Mouse (Mus musculus) bone marrow, adult 2 months (tissue): ENCODE results near the gene Milr1. TPM values are rescaled to one million over a fixed set of nuclear protein-coding genes. Genes with fewer than 3 reads are reported as not detected.
"Not testable (repeated sequence)": the region's sequence is repeated elsewhere in the genome, so short reads cannot be mapped to it uniquely, and the experiment has no call there.

Experiments
- H3K27ac ChIP-seq: fragments of 200-500 bp; 2 replicates; pipeline ENCODE4 v1.5.1; 2012; ENCODE audit warnings: low read depth, mild to moderate bottlenecking, control low read depth, inconsistent platforms, low read length; ENCODE audit not compliant: control insufficient read depth, poor library complexity, insufficient read depth
- H3K4me1 ChIP-seq: fragments of 200-500 bp; 2 replicates; pipeline ENCODE4 v1.6.1; 2011; ENCODE audit warnings: low read length; ENCODE audit not compliant: control insufficient read depth, insufficient read depth
- H3K4me3 ChIP-seq: fragments of 200-500 bp; replicated peaks from 2 replicates; pipeline ENCODE3; 2011; ENCODE audit warnings: mild to moderate bottlenecking, low read depth, low read length, control low read depth; ENCODE audit not compliant: control insufficient read depth
- CTCF ChIP-seq: fragments of 200-500 bp; IDR thresholded peaks from 2 replicates; pipeline ENCODE4 v1.5.1; 2011; ENCODE audit warnings: low read length, control low read depth; ENCODE audit not compliant: control insufficient read depth, insufficient read depth
- POLR2A ChIP-seq: fragments of 200-500 bp; IDR thresholded peaks from 2 replicates; pipeline ENCODE4 v1.6.1; 2011; ENCODE audit warnings: low read depth, mild to moderate bottlenecking, control low read depth, low read length, borderline replicate concordance; ENCODE audit not compliant: control insufficient read depth
- WGBS: fragments of 180-500 bp; shearing (Covaris S2); methylation state at CpG from one replicate; pipeline ENCODE4 v1.1.7; 2018; 5-methylcytosine and 5-hydroxymethylcytosine counted together
- polyA plus RNA-seq: library from polyadenylated mRNA; stranded (reverse); fragments of >200 nt; gene quantifications from 2 replicates; pipeline ENCODE4 v1.2.4, GENCODE M21; 2011; ENCODE audit warnings: low replicate concordance; ENCODE audit not compliant: missing spikeins, insufficient read depth, insufficient read length

Milr1 gene
- polyA plus RNA-seq, 1 experiment, result 38.3 TPM

DNA sequence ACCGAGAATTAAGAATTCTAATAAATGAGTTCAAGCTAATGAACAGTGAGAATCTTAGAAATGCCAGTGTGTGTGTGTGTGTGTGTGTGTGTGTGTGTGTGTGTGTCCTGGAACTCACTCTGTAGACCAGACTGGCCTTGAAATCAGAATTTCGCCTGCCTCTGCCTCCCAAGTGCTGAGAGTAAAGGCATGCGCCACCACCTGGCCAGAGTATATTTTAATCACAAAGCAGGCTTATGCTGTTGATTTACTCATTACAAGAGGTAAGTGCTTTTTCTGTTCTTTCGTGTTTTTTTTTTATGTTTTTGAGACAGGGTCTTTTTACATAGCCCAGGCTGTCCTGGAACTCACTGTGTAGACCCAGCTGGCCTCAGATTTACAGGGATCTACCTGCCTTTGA is 42.8 kb downstream of the Milr1 start:
- TF ChIP-seq CTCF (peak; percentile 42; the same call in 1 of the 2 replicates), POLR2A (no peak)
- WGBS, result 67% methylated on average over 4 of the region's 4 CpGs
- Histone ChIP-seq H3K27ac (no peak overlapping the region), H3K4me1 (peaks cover 2% of the 10 kb centered on the region; the same call in 1 of the 2 replicates), H3K4me3 (no peak overlapping the region)

DNA sequence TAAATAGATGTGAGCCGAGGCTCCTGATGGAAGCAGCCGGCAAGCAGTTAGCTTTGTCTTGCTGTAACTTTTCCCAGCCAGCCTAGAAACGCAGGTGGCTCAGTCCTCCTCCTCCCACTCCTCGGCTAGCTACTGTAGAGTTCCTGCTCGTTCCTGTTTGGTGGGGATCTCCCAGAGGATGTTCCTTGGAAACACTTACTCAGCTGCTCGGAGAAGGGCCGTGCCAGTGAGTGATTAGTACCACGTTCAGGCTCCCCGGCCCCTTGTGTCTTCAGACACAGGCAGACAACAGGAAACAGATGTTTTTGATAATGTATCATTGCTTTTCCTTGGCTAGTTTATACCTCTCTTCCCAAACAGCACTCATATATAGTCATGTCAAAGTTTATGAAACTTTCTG is 44.7 kb downstream of the Milr1 start:
- Histone ChIP-seq H3K4me1 (no peaks in the 10 kb centered on the region; the same call in 1 of the 2 replicates), H3K27ac (no peak overlapping the region), H3K4me3 (no peak overlapping the region)
- 69% methylated on average over 9 of the region's 9 CpGs for WGBS
- TF ChIP-seq CTCF, result no peak
- no peak for TF ChIP-seq POLR2A

DNA sequence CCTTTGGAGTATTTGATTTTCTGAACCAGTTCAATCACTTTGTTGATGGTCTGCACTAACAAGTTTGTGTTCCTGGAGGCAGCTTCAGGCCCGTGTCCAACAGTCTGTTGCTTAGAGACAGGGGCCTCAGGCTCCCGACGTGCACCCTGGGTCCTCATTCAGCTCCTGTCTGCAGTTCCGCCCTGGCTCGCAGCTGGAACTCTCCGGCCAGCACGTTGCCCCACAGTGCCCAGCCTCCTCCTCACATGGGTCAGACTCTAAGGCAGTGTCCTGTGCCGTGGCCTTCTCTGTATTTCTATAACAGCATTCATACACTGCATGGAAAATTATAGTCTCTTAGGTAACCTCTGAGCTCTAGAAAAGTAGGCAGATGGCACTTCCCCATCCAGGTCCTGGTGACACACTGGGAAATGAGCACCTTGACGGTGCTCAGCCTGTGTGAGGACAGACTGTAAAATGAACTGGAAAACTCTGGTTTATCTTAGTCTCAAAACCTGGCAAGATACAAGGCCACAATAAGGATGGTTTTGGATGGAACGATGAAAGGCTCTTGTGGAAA is 51.1 kb downstream of the Milr1 start:
- TF ChIP-seq CTCF, result no peak
- no peak for TF ChIP-seq POLR2A
- Histone ChIP-seq H3K4me3 (no peak overlapping the region), H3K27ac (no peak overlapping the region), H3K4me1 (no peaks in the 10 kb centered on the region)
- 94% methylated on average over 10 of the region's 10 CpGs for WGBS

DNA sequence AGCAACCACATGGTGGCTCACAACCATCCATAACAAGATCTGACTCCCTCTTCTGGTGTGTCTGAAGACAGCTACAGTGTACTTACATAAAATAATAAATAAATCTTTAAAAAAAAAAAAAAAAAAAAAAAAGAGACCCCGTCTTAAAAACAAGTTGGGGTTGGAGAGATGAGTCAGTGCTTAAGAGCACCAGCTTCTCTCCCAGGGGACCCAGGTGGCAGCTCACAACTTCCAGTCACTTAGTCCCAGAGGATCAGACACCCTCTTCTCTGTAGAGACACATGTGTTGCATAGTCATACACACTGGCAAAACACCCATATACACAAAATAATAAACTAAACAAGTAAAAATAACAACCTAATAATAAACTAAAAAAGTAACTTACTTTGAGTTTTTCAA is 56.4 kb downstream of the Milr1 start:
- H3K4me1 ChIP-seq, H3K27ac ChIP-seq, H3K4me3 ChIP-seq: not testable (repeated sequence)
- WGBS, result 67% methylated on average over 1 of the region's 1 CpGs

DNA sequence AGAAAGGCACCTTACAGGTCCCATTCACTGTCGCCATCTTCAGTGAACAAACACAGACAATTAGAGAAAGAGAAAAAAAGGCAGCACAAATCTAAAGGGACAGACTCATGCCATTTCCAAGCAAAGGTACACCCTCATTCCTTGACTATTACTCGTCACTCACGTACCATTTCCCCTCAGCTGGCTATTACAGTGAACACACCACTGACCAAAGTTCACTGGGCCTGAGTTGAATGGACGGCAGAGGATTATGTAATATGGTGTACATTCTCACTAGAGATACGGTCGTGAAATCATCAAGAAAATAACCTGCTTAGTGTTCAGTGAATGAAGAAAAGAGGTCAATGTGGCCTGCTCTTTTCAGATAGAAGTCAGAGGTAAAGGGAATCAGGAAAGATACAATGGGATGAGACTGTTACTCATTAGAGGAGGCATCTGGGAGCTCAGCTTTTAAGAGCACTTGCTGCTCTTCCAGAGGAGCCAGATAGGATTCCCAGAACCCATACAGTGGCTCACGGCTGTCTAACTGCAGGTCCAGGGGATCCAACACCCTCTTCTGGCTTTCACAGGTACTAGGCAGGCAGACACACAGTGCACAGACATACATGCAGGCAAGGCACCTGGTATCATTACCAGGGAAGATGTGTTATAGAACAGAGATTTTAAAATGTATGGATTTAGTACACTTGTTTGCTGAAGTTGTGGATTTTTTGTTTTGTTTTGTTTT is 61.5 kb downstream of the Milr1 start:
- WGBS, result 88% methylated on average over 7 of the region's 7 CpGs
- no peak overlapping the region for H3K27ac ChIP-seq
- H3K4me1 ChIP-seq, result no peaks in the 10 kb centered on the region
- H3K4me3 ChIP-seq, result no peak overlapping the region
- TF ChIP-seq POLR2A (no peak), CTCF (no peak)

DNA sequence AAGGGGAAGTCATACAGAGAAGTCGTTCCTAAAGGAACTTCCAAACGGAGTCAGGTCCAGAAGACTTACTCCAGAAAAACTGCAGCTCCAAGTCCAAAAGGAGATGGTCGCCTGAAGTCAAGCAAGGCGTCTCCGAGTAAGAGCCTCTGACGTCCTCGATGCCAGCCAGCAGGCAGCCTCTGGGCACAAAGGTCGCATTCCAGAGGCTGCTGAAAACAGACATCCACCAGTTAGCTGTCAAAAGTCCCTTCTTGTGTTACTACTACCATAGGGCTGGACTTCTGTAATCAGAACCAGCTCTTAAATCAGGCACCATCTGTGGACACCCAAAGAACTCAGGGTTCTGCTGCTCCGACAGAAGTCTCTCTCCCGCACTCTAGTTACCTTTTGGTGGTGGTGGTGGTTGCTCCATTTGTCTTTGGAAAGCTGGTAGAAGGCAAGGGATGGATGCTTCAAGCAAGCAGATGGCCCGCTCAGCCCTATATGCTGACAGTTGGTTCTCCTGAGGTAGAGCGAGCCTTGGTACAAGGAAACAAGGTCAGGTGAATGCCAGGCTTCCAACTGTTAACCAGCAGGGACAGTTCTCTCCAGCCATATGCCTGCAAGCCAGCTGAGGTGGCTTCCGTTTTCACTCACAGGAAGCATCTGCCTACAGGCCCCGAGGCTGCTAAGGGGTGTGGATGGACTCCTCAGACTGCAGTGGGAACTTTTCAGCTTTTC is 63.7 kb downstream of the Milr1 start:
- WGBS, result 84% methylated on average over 14 of the region's 14 CpGs

DNA sequence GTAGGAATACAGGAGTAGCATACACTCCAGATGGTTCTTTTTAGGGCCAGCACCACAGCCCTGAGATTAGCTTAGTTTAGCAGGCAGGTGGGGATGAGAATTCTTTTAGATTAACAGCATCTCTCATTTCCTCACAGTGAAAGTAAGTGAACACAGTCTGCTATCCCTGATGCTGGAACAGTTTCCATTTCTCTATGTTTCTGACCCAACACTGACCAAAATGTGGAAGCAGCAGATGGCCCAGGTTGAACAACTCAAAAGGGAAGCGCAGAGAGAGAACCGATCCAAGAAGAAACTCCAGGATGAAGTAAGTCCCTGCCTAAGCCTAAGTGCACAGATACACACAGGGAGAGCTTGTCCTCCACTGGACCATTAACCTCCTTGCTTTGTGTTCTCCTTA is 64.3 kb downstream of the Milr1 start:
- no peak overlapping the region for H3K27ac ChIP-seq

More for the DNA sequence above, 63.7 kb downstream of the Milr1 start:
- no peaks in the 10 kb centered on the region for H3K4me1 ChIP-seq
- no peak overlapping the region for H3K4me3 ChIP-seq
- H3K27ac ChIP-seq, result no peak overlapping the region
- TF ChIP-seq POLR2A (no peak), CTCF (no peak)

DNA sequence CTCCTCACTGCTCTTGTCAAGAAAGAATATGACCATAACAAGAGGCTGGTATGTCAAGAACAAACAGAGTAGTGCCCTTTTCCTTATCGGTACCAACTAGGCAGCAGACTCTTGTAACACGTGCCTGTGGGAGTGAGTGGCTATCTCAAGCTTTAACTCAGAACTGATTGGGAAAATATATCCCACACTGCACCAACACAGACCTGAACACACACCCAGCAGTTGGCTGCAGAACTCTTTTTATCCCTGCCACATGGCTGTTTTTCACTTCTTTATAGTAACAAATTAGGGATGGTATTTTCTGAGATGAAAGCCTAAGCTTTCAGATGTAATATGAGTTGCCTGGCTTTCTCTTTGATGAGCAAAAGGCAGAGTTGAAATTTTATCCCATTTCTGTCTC is 64.7 kb downstream of the Milr1 start:
- Histone ChIP-seq H3K27ac (no peak overlapping the region), H3K4me3 (no peak overlapping the region), H3K4me1 (no peaks in the 10 kb centered on the region)
- TF ChIP-seq CTCF (no peak), POLR2A (no peak)
- WGBS, result 80% methylated on average over 2 of the region's 2 CpGs

More for the DNA sequence above, 64.3 kb downstream of the Milr1 start:
- H3K4me1 ChIP-seq, result no peaks in the 10 kb centered on the region
- H3K4me3 ChIP-seq, result no peak overlapping the region
- no peak for TF ChIP-seq POLR2A
- no peak for TF ChIP-seq CTCF
- 78% methylated on average over 2 of the region's 2 CpGs for WGBS

DNA sequence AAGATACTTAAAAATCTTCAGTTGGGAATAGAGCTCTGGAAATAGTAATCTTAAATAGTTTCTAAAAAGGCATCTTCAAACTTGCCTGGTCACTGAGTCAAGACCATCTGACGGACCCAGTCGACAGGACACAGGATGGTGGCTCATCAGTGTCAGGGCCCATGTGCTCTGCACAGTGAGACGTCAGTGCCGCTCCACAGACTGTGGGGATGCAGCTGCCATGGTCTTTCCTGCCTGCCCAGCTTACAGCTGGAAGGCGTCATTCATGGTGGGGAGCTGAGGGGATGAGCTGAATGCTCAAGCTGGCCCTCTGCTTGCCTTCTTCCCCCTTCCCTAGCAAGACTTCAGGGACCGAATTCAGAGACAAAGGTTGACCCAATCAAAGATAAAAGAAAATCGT is 65.3 kb downstream of the Milr1 start:
- no peak for TF ChIP-seq POLR2A
- 87% methylated on average over 7 of the region's 7 CpGs for WGBS
- Histone ChIP-seq H3K4me3 (no peak overlapping the region), H3K27ac (no peak overlapping the region), H3K4me1 (no peaks in the 10 kb centered on the region)
